In the genomic region with DNA sequence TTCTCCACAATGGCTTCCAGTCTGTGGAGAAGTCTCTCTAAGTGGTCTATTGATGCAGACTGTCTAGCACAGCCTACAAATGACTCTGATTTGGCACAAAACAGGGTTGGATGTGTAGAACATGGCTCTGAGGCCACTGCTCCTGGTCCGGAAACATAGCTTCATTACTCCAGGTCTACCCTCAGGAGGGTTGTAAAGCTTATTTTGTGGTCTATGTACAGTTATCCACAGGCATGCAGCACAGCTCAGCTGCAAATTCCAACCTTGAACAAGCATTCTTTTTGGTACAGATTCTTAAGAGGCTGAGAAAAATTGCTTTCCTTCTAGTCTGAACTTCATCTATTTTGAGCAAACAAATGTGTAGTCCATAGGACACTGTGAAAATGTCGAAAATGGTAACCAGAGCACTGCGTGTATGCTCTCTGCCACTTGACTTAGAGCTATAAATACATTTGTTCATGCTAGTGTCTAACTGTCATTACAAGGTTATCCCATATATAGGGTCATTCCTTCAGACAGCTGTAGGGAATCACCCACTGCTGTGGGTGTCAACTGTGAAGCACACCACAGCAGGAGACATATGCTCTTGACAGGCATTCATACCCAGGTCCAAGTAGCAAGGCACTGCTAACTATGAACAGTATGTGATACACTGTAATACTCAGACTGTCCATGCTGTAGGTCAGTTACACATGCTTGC, we compare ENCODE assay signal across 8 mouse cellular contexts.
"Had no signal": no experiment of that assay in that cellular context is flagged by ENCODE, and none has a peak within 500 bp of the region (broad histone marks: within the 10 kb centered on the region; RNA-seq: fewer than 3 reads in every experiment).

No protein-coding gene starts in this region.

- DNase-seq: kidney, adult 18-20 months; kidney, postnatal 25 days; lung, postnatal 14 days; right cerebral cortex, postnatal 14 days; thymus, postnatal 36 days had no signal

- H3K27me3 ChIP-seq: limb, embryonic 12.5 days; liver, embryonic 12.5 days; midbrain, embryonic 12.5 days had no signal

- H3K27ac ChIP-seq: limb, embryonic 12.5 days; liver, embryonic 12.5 days; midbrain, embryonic 12.5 days had no signal

- H3K36me3 ChIP-seq: limb, embryonic 12.5 days; liver, embryonic 12.5 days; midbrain, embryonic 12.5 days had no signal

- H3K9ac ChIP-seq: limb, embryonic 12.5 days; liver, embryonic 12.5 days; midbrain, embryonic 12.5 days had no signal

- H3K4me3 ChIP-seq: limb, embryonic 12.5 days; liver, embryonic 12.5 days; midbrain, embryonic 12.5 days had no signal

- H3K4me1 ChIP-seq: limb, embryonic 12.5 days; liver, embryonic 12.5 days; midbrain, embryonic 12.5 days had no signal

- H3K9me3 ChIP-seq: limb, embryonic 12.5 days; liver, embryonic 12.5 days; midbrain, embryonic 12.5 days had no signal

- ATAC-seq: liver, embryonic 12.5 days had no signal

- H3K4me2 ChIP-seq: limb, embryonic 12.5 days; liver, embryonic 12.5 days; midbrain, embryonic 12.5 days had no signal
